Mouse (Mus musculus): ENCODE results near the gene Dazap1. TPM values are rescaled to one million over a fixed set of nuclear protein-coding genes. Genes with fewer than 3 reads are reported as not detected.
"Not testable (repeated sequence)": the region's sequence is repeated elsewhere in the genome, so short reads cannot be mapped to it uniquely, and the experiment has no call there.

Gene Dazap1
- total RNA-seq (2012; rRNA removed): 121 and 154 TPM in 2 replicates

DNA sequence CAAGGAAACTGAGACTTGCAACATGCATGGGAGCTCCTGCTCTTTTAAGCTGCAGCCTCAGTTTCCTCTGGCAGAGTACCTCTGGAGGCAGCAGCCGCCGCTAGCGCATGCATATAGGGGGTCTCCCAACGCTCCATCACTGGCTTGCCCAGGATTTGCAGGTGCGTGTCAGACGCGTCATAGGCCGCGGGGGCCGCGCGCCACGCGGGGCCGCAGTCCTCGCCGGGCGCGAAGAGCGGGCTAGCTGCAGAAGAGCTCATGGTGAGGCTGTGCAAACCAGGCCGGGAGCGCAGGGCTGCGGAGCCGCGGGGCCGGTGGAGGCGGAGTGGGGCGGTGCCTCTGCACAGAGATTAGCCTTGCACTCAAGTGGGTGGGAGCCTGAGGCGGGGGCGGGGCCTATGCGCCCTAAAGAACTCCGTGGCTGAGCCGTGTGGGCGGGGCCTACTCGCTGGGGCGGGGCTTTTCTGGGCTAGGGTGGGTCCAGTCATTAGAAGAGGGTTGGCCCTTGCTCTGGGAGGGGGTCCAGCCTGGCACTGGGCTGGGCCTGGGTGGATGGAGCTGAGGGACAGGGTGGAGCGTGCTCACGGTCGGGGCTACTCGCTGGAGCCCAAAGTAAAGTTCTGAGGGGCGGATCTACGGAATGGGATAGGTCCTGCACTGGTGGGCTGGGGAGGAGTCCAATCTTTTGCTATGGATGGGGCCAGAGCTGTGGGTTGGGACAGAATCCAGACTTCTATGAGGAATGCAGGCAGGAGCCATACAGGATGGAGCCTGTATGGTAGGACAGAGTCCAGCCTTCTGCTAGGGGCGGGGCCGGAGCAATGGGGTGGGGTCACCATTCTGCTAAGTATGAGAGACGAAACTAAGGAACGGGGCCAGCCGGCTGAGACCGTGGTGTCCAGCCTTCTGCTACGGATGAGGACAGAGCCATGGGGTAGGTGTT is at the start of gene Dazap1, which contains the start of gene Gamt:
Dazap1 (plus strand) TSS at position 845 of the 943 bp plus-strand sequence.
Gamt (minus strand) TSS at position 371 of the 943 bp plus-strand sequence.
- in situ Hi-C loops (cut with MboI; ENCODE audit: low sequenced_read_pairs in 2 of 2, unreplicated experiment in 2 of 2): no loop called here
- DNase-seq (ENCODE audit: low read depth, low spot score): peak; percentile 98
- Histone ChIP-seq H3K9ac (ENCODE audit: insufficient read depth, low read depth, low read length, poor library complexity, severe bottlenecking) (peak within 1 kb of the TSS; percentile 83; the same call in 1 of the 2 replicates), H3K36me3 (ENCODE audit: control insufficient read depth, insufficient read depth, low read length, poor library complexity, severe bottlenecking) (peaks cover 27% of the 10 kb centered on the region; the same call in 1 of the 2 replicates), H3K4me3 (ENCODE audit: insufficient read depth in 1 of 2, low read depth in 1 of 2, low read length in 2 of 2, poor library complexity in 1 of 2, severe bottlenecking in 1 of 2) (peak within 1 kb of the TSS; percentile 68 to 86), H3K9me3 (ENCODE audit: control insufficient read depth, insufficient read depth, low read depth, low read length) (no peaks in the 10 kb centered on the region), H3K4me1 (ENCODE audit: control insufficient read depth in 2 of 2, insufficient read depth in 2 of 2, low read length in 2 of 2, poor library complexity in 1 of 2) (peaks cover 0 to 6% of the 10 kb centered on the region in 2 experiments; a peak in 1 of 4 replicates), H3K27ac (ENCODE audit: insufficient read depth, low read depth, low read length, poor library complexity, severe bottlenecking) (peak within 1 kb of the TSS; percentile 65; the same call in 1 of the 2 replicates)
- no peak for TF ChIP-seq CHD2 (IDR thresholded peaks at IDR 0.05; ENCODE audit: low read depth, low read length)
- no peak for TF ChIP-seq ZNF384 (IDR thresholded peaks at IDR 0.05; ENCODE audit: low read depth, low read length)

DNA sequence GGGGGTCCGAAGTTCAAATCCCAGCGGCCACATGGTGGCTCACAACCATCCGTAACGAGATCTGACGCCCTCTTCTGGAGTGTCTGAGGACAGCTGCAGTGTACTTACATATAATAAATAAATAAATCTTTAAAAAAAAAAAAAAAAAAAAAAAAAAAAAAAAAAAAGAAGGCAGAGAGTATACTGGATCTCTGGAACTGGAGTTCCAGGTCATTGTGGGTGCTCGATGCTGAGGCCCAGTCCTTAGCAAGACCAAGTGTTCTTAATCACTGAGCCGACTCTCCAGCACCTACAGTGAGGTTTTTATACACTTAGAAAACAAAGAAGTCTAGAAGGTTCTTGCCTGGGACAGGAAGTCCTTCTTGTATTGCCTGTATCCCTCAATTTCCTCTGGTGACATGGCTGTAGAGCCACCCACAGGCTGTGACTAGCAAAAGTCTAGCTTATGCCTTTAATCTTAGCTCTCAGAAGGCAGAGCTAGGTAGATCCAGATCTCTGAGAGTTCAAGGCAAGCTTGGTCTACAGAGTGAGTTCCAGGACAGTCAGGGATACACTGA is 49.7 kb upstream of the Dazap1 start:
- H3K4me3 ChIP-seq (ENCODE audit: insufficient read depth in 1 of 2, low read depth in 1 of 2, low read length in 2 of 2, poor library complexity in 1 of 2, severe bottlenecking in 1 of 2); H3K36me3 ChIP-seq (ENCODE audit: control insufficient read depth, insufficient read depth, low read length, poor library complexity, severe bottlenecking); H3K9ac ChIP-seq (ENCODE audit: insufficient read depth, low read depth, low read length, poor library complexity, severe bottlenecking); H3K9me3 ChIP-seq (ENCODE audit: control insufficient read depth, insufficient read depth, low read depth, low read length); H3K27ac ChIP-seq (ENCODE audit: insufficient read depth, low read depth, low read length, poor library complexity, severe bottlenecking); DNase-seq (ENCODE audit: low read depth, low spot score); in situ Hi-C loops (cut with MboI; ENCODE audit: low sequenced_read_pairs in 2 of 2, unreplicated experiment in 2 of 2): not testable (repeated sequence)
- peak; percentile 92 for TF ChIP-seq ZNF384 (IDR thresholded peaks at IDR 0.05; ENCODE audit: low read depth, low read length)
- peaks cover 2 to 15% of the 10 kb centered on the region in 2 experiments; a peak in 3 of 4 replicates for H3K4me1 ChIP-seq (ENCODE audit: control insufficient read depth in 2 of 2, insufficient read depth in 2 of 2, low read length in 2 of 2, poor library complexity in 1 of 2)

- in situ Hi-C loops (cut with MboI; ENCODE audit: low sequenced_read_pairs in 2 of 2, unreplicated experiment in 2 of 2): no loop called here
- DNase-seq (ENCODE audit: low read depth, low spot score): no peak
- no peaks in the 10 kb centered on the region for H3K36me3 ChIP-seq (ENCODE audit: control insufficient read depth, insufficient read depth, low read length, poor library complexity, severe bottlenecking)
- H3K9ac ChIP-seq (ENCODE audit: insufficient read depth, low read depth, low read length, poor library complexity, severe bottlenecking): peak overlapping the region; percentile 23; the same call in 1 of the 2 replicates
- H3K27ac ChIP-seq (ENCODE audit: insufficient read depth, low read depth, low read length, poor library complexity, severe bottlenecking): no peak overlapping the region
- no peak overlapping the region for H3K4me3 ChIP-seq (ENCODE audit: insufficient read depth in 1 of 2, low read depth in 1 of 2, low read length in 2 of 2, poor library complexity in 1 of 2, severe bottlenecking in 1 of 2)
- TF ChIP-seq ZC3H11A (IDR thresholded peaks at IDR 0.05; ENCODE audit: borderline replicate concordance, low read depth, low read length) (no peak), ZNF384 (IDR thresholded peaks at IDR 0.05; ENCODE audit: low read depth, low read length) (no peak), CHD2 (IDR thresholded peaks at IDR 0.05; ENCODE audit: low read depth, low read length) (no peak), MAFK (IDR thresholded peaks at IDR 0.05; ENCODE audit: insufficient read depth, low read depth, low read length) (no peak), HCFC1 (IDR thresholded peaks at IDR 0.05; ENCODE audit: borderline replicate concordance, insufficient read depth, low read length) (no peak)
- no peaks in the 10 kb centered on the region for H3K9me3 ChIP-seq (ENCODE audit: control insufficient read depth, insufficient read depth, low read depth, low read length)
- H3K4me1 ChIP-seq (ENCODE audit: control insufficient read depth in 2 of 2, insufficient read depth in 2 of 2, low read length in 2 of 2, poor library complexity in 1 of 2): peaks cover 2 to 8% of the 10 kb centered on the region in 2 experiments; a peak in 3 of 4 replicates
Observed at GRCm38 (mm10) chr10:80215048-80215772, 46.1 kb upstream of the Dazap1 start.

DNA sequence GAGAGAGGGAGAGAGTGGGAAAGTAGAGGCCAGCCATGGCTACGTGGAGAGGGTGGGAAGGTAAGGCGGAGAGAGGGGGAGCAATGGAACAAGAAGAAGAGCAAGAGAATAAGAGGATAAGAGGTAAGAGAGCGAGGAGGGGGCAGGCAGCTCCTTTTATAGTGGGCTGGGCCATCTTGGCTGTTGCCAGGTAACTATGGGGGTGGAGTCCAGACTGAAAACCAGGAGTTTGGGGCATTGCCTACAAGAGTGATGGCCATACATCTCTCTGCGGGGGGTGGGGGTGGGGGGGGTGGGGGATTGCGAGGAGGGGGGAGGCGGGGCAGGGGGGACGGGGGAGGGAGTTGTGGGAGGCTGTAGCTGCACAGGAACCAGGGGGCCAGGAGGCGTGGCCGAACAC is 40.6 kb upstream of the Dazap1 start:
- no peak for TF ChIP-seq ZNF384 (IDR thresholded peaks at IDR 0.05; ENCODE audit: low read depth, low read length)
- no peak for TF ChIP-seq CHD2 (IDR thresholded peaks at IDR 0.05; ENCODE audit: low read depth, low read length)
- TF ChIP-seq MAFK (IDR thresholded peaks at IDR 0.05; ENCODE audit: insufficient read depth, low read depth, low read length): no peak
- no peak for TF ChIP-seq HCFC1 (IDR thresholded peaks at IDR 0.05; ENCODE audit: borderline replicate concordance, insufficient read depth, low read length)
- no peak for TF ChIP-seq ZC3H11A (IDR thresholded peaks at IDR 0.05; ENCODE audit: borderline replicate concordance, low read depth, low read length)
- no peaks in the 10 kb centered on the region for H3K9me3 ChIP-seq (ENCODE audit: control insufficient read depth, insufficient read depth, low read depth, low read length)
- H3K9ac ChIP-seq (ENCODE audit: insufficient read depth, low read depth, low read length, poor library complexity, severe bottlenecking): no peak overlapping the region
- H3K27ac ChIP-seq (ENCODE audit: insufficient read depth, low read depth, low read length, poor library complexity, severe bottlenecking): no peak overlapping the region
- no peak for DNase-seq (ENCODE audit: low read depth, low spot score)
- in situ Hi-C loops (cut with MboI; ENCODE audit: low sequenced_read_pairs in 2 of 2, unreplicated experiment in 2 of 2): no loop called here
- peak overlapping the region; percentile 1 to 41; a peak in 2 of 4 replicates for H3K4me3 ChIP-seq (ENCODE audit: insufficient read depth in 1 of 2, low read depth in 1 of 2, low read length in 2 of 2, poor library complexity in 1 of 2, severe bottlenecking in 1 of 2)
- H3K4me1 ChIP-seq (ENCODE audit: control insufficient read depth in 2 of 2, insufficient read depth in 2 of 2, low read length in 2 of 2, poor library complexity in 1 of 2): peaks cover 2 to 16% of the 10 kb centered on the region in 2 experiments; a peak in 3 of 4 replicates
- no peaks in the 10 kb centered on the region for H3K36me3 ChIP-seq (ENCODE audit: control insufficient read depth, insufficient read depth, low read length, poor library complexity, severe bottlenecking)

DNA sequence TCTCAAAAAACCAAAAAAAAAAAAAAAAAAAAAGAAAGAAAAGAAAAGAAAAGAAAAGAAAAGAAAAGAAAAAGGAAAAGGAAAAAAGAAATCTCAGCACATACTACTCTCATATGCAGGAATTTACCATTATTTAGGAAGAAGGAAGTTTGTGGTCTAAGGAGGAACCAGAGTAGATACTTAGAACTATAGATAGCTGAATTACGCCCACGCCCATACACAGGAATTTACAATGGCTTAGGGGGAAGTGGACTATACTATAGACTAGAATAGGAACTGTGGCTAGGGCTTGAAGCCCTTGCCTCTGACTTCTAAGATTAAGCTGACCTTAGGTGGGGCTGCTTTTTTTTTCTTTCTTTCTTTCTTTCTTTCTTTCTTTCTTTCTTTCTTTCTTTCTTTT is 38.1 kb upstream of the Dazap1 start:
- H3K4me3 ChIP-seq (ENCODE audit: insufficient read depth in 1 of 2, low read depth in 1 of 2, low read length in 2 of 2, poor library complexity in 1 of 2, severe bottlenecking in 1 of 2); H3K27ac ChIP-seq (ENCODE audit: insufficient read depth, low read depth, low read length, poor library complexity, severe bottlenecking); H3K9me3 ChIP-seq (ENCODE audit: control insufficient read depth, insufficient read depth, low read depth, low read length); H3K36me3 ChIP-seq (ENCODE audit: control insufficient read depth, insufficient read depth, low read length, poor library complexity, severe bottlenecking); H3K9ac ChIP-seq (ENCODE audit: insufficient read depth, low read depth, low read length, poor library complexity, severe bottlenecking); in situ Hi-C loops (cut with MboI; ENCODE audit: low sequenced_read_pairs in 2 of 2, unreplicated experiment in 2 of 2); DNase-seq (ENCODE audit: low read depth, low spot score): not testable (repeated sequence)
- peaks cover 3 to 17% of the 10 kb centered on the region in 2 experiments; a peak in 2 of 4 replicates for H3K4me1 ChIP-seq (ENCODE audit: control insufficient read depth in 2 of 2, insufficient read depth in 2 of 2, low read length in 2 of 2, poor library complexity in 1 of 2)

All from ES-E14 (cell line).